Mouse (Mus musculus) ES-CJ7 (cell line): ENCODE measurements at regions not wholly inside any gene's neighbourhood (a gene's known extent, or its start where the extent isn't known, plus 50 kb on each side); places are given as distances from the start of the nearest gene placed in this dataset.
A peak's percentile ranks its signal among the peaks of the same experiment; 100 is the strongest.
"Not testable (repeated sequence)": the region's sequence is repeated elsewhere in the genome, so short reads cannot be mapped to it uniquely, and the experiment has no call there.

ENCODE experiments used
- DNase-seq: peaks from one replicate; pipeline ENCODE4 v3.0.0; 2011; ENCODE audit warnings: low read depth, low spot score

- DNase-seq = peak; percentile 97
Observed at GRCm38 (mm10) chr1:7671566-7671965, 2863.9 kb downstream of the Gm37988 start.

GRCm38 (mm10) chr1:7709206-7709605, 2901.5 kb downstream of the Gm37988 start:
- DNase-seq = not testable (repeated sequence)

- DNase-seq = peak; percentile 88
Observed at GRCm38 (mm10) chr1:7732725-7733124, 2925.0 kb downstream of the Gm37988 start.

- DNase-seq = no peak
Observed at GRCm38 (mm10) chr1:7737331-7737730, 2929.6 kb downstream of the Gm37988 start.

- DNase-seq = no peak
Observed at GRCm38 (mm10) chr1:7745887-7746286, 2938.2 kb downstream of the Gm37988 start.

- DNase-seq = peak; percentile 10
Observed at GRCm38 (mm10) chr1:7776720-7777119, 2969.0 kb downstream of the Gm37988 start.

GRCm38 (mm10) chr1:7777191-7778044, 2969.7 kb downstream of the Gm37988 start:
- DNase-seq = peak; percentile 81

GRCm38 (mm10) chr1:7778045-7778565, 2970.4 kb downstream of the Gm37988 start:
- DNase-seq = not testable (repeated sequence)

GRCm38 (mm10) chr1:7778657-7779056, 2971.0 kb downstream of the Gm37988 start:
- DNase-seq = no peak

- no peak for DNase-seq
Observed at GRCm38 (mm10) chr1:7823969-7824368, 3016.3 kb downstream of the Gm37988 start.
